9 mouse cellular contexts compared by ENCODE assay signal in the genomic region with DNA sequence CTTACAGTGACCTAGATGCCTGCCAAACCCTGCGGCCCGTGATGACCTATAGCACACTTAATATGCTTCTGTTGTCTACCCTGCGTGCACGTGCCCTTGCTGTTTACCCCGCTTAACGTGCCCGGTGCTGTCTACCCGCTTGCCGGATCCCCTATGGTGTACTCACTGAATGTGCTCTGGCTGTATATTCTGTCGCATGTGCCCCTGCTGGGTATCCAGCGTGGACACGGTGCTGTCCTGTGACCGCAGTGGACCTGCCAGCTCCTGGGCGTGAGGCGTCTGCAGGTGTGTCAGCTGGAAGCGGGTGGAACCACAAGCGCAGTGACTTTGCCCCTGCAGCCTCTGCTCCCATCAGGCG. TPM values are rescaled to one million over a fixed set of nuclear protein-coding genes. Genes with fewer than 3 reads are reported as not detected.
DNase-seq lines count a peak whose midpoint lies in the region; ATAC-seq and TF ChIP-seq lines count a peak whose summit lies in the region.
"Had no signal": no experiment of that assay in that cellular context is flagged by ENCODE, and none has a peak within 500 bp of the region (broad histone marks: within the 10 kb centered on the region; RNA-seq: fewer than 3 reads in every experiment).

A gene (minus strand): TSS at position 289 of the 358 bp plus-strand sequence.

- peaks cover 21% of the 10 kb centered on the region for H3K27me3 ChIP-seq in forebrain, embryonic 13.5 days
- H3K27me3 ChIP-seq in limb, embryonic 15.5 days = peaks cover 29% of the 10 kb centered on the region

- TF ChIP-seq CTCF in left cerebral cortex, adult 2 months (IDR thresholded peaks at IDR 0.05) = no peak
- TF ChIP-seq CTCF in bone marrow macrophage, adult 2 months (IDR thresholded peaks at IDR 0.05; ENCODE audit: low read depth, low read length) = no peak
- no peak for TF ChIP-seq CTCF in olfactory bulb, adult 2 months (IDR thresholded peaks at IDR 0.05; ENCODE audit: insufficient read depth, low read depth, low read length)

- peak within 1 kb of the TSS; percentile 47 for H3K4me3 ChIP-seq in left cerebral cortex, adult 2 months
- H3K4me3 ChIP-seq in bone marrow macrophage, adult 2 months (ENCODE audit: insufficient read depth, low read length) = peak within 1 kb of the TSS; percentile 60
- H3K4me3 ChIP-seq in forebrain, embryonic 13.5 days = peak within 1 kb of the TSS; percentile 45
- H3K4me3 ChIP-seq in limb, embryonic 15.5 days = peak within 1 kb of the TSS; percentile 41
- peak within 1 kb of the TSS; percentile 45 for H3K4me3 ChIP-seq in olfactory bulb, adult 2 months (ENCODE audit: insufficient read depth, low read depth, low read length)

- WGBS in forebrain, embryonic 13.5 days = under 1% methylated on average over 18 of the region's 18 CpGs
- 1% methylated on average over 18 of the region's 18 CpGs for WGBS in limb, embryonic 15.5 days
- under 1% methylated on average over 18 of the region's 18 CpGs for WGBS in olfactory bulb, adult 2 months

- peaks cover 19% of the 10 kb centered on the region for H3K4me1 ChIP-seq in bone marrow macrophage, adult 2 months (ENCODE audit: control insufficient read depth, insufficient read depth, low read length)
- H3K4me1 ChIP-seq in forebrain, embryonic 13.5 days = peaks cover 6% of the 10 kb centered on the region
- peaks cover 10% of the 10 kb centered on the region; the same call in 1 of the 2 replicates for H3K4me1 ChIP-seq in limb, embryonic 15.5 days
- peaks cover 9% of the 10 kb centered on the region for H3K4me1 ChIP-seq in olfactory bulb, adult 2 months (ENCODE audit: control insufficient read depth, insufficient read depth, low read length)

- no peak within 1 kb of the TSS for H3K27ac ChIP-seq in left cerebral cortex, adult 2 months
- no peak within 1 kb of the TSS for H3K27ac ChIP-seq in bone marrow macrophage, adult 2 months (ENCODE audit: insufficient read depth, low read depth, low read length)
- H3K27ac ChIP-seq in forebrain, embryonic 13.5 days = no peak within 1 kb of the TSS
- no peak within 1 kb of the TSS for H3K27ac ChIP-seq in limb, embryonic 15.5 days
- no peak within 1 kb of the TSS for H3K27ac ChIP-seq in olfactory bulb, adult 2 months (ENCODE audit: insufficient read depth, low read depth, low read length)

- intact Hi-C loops in left cerebral cortex, adult 2 months (cut with DNase I) = no loop called here
- intact Hi-C loops in left cerebral cortex, postnatal 36 days (cut with DNase I) = no loop called here

- peak; percentile 84 for ATAC-seq in forebrain, embryonic 13.5 days
- peak; percentile 53; the same call in 1 of the 2 replicates for ATAC-seq in limb, embryonic 15.5 days (ENCODE audit: insufficient number of reproducible peaks, low FRiP score, low TSS enrichment, low read depth)

- peak in 1 of 2 experiments; percentile 17 for DNase-seq in left cerebral cortex, adult 2 months (ENCODE audit: extremely low spot score in 1 of 2, low spot score in 2 of 2)
- no peak for DNase-seq in left cerebral cortex, postnatal 36 days (ENCODE audit: low spot score in 2 of 2)
- DNase-seq in spleen, postnatal 36 days (ENCODE audit: low spot score in 2 of 2) = no peak
- DNase-seq in Muller cell, postnatal 12 days (ENCODE audit: inconsistent ontology term) = no peak

- H3K36me3 ChIP-seq in forebrain, embryonic 13.5 days (ENCODE audit: poor library complexity, severe bottlenecking) = no peaks in the 10 kb centered on the region
- H3K36me3 ChIP-seq in limb, embryonic 15.5 days = no peaks in the 10 kb centered on the region

- H3K9me3 ChIP-seq in forebrain, embryonic 13.5 days (replicated peaks) = no peaks in the 10 kb centered on the region
- no peaks in the 10 kb centered on the region for H3K9me3 ChIP-seq in limb, embryonic 15.5 days

- H3K4me2 ChIP-seq in forebrain, embryonic 13.5 days = peak within 1 kb of the TSS; percentile 93
- peak within 1 kb of the TSS; percentile 79 for H3K4me2 ChIP-seq in limb, embryonic 15.5 days

- no peak for TF ChIP-seq POLR2A in bone marrow macrophage, adult 2 months (IDR thresholded peaks at IDR 0.05; ENCODE audit: borderline replicate concordance, low read depth, low read length)
- TF ChIP-seq POLR2A in olfactory bulb, adult 2 months (IDR thresholded peaks at IDR 0.05; ENCODE audit: insufficient read depth, low read depth, low read length) = no peak

- peak within 1 kb of the TSS; percentile 55 for H3K9ac ChIP-seq in forebrain, embryonic 13.5 days
- H3K9ac ChIP-seq in limb, embryonic 15.5 days = no peak within 1 kb of the TSS

RNA-seq across cellular contexts. Expression of the gene that starts here (rescaled TPM):
- under 1 TPM in 1 of 2 experiments, not detected in 1; 0.28 TPM for total RNA-seq in left cerebral cortex, adult 2 months (2021)
- total RNA-seq in left cerebral cortex, postnatal 36 days (2021) = under 1 TPM in 1 of 2 experiments, not detected in 1; 0.54 TPM
- not detected in 2 replicates for polyA plus RNA-seq in bone marrow macrophage, adult 2 months (2012; ENCODE audit: insufficient read depth, insufficient read length, missing spikeins)
- polyA plus RNA-seq in forebrain, embryonic 13.5 days (2015; fragmentation: Nextera tagmentation; extraction: Ambion mirVana) = not detected in 2 replicates
- polyA plus RNA-seq in limb, embryonic 15.5 days (2015; fragmentation: Nextera tagmentation; extraction: Ambion mirVana) = not detected in 2 replicates
- polyA plus RNA-seq in olfactory bulb, adult 2 months (2012; ENCODE audit: insufficient read depth, insufficient read length, low replicate concordance, missing spikeins) = not detected in 2 replicates
- polyA plus RNA-seq: brain, embryonic 14.5 days had no signal

Comparison
In these comparisons a context has a peak if more than half of its experiments do, and no peak if none do; other contexts are left out.
1. Peak in ATAC-seq, H3K4me3 ChIP-seq, H3K9ac ChIP-seq and H3K4me2 ChIP-seq in forebrain, embryonic 13.5 days; RNA of the gene not detected or under 1 TPM.
2. Peak in ATAC-seq, H3K4me3 ChIP-seq and H3K4me2 ChIP-seq in limb, embryonic 15.5 days; RNA of the gene not detected or under 1 TPM.